Mouse (Mus musculus) gastrocnemius, postnatal 25 days (tissue): ENCODE measurements around the gene Zp1. TPM values are rescaled to one million over a fixed set of nuclear protein-coding genes. Genes with fewer than 3 reads are reported as not detected.

ENCODE experiments used
- DNase-seq: peaks from one replicate; pipeline ENCODE4 v3.0.0; 2022
- total RNA-seq, 2 experiments: library from RNA; stranded (reverse); gene quantifications; 1 replicate in 1 of 2; 2 replicates in 1 of 2; pipeline ENCODE4 v1.2.3; 2021

Zp1 gene
- total RNA-seq, 2 experiments from 2014 or later = not detected

GRCm38 (mm10) chr19:10878201-10878837 is 42.1 kb downstream of the Zp1 start:
- DNase-seq = no peak

- DNase-seq = no peak
These were observed 49.0 kb downstream of the Zp1 start for GRCm38 (mm10) chr19:10871328-10871961.

GRCm38 (mm10) chr19:10870676-10871075 is 49.8 kb downstream of the Zp1 start:
- DNase-seq = no peak

GRCm38 (mm10) chr19:10869886-10870527 is 50.4 kb downstream of the Zp1 start, which contains the start of gene Tmem132a:
Gene Tmem132a (minus strand): TSS chr19:10869940.
- DNase-seq = no peak

GRCm38 (mm10) chr19:10869241-10869885 is 51.1 kb downstream of the Zp1 start:
- peak; percentile 66 for DNase-seq

GRCm38 (mm10) chr19:10868623-10869141 is 51.8 kb downstream of the Zp1 start:
- DNase-seq = no peak

GRCm38 (mm10) chr19:10867946-10868622 is 52.3 kb downstream of the Zp1 start:
- DNase-seq = no peak

- no peak for DNase-seq
These were observed 54.1 kb downstream of the Zp1 start for GRCm38 (mm10) chr19:10866351-10866750.

Other genes starting within 250 kb of the Zp1 start
- gene Pga5, start 242.6 kb downstream of the Zp1 start, total RNA-seq = not detected
- 10 to 100 TPM; 23.9 to 26.2 TPM for gene Vps37c, start 231.9 kb downstream of the Zp1 start, total RNA-seq
- under 1 TPM in 1 of 2 experiments, not detected in 1; 0.19 TPM for gene Cd5, start 181.6 kb downstream of the Zp1 start, total RNA-seq
- under 1 TPM in 1 of 2 experiments, not detected in 1; 0.13 TPM for gene Cd6, start 90.6 kb downstream of the Zp1 start, total RNA-seq
- gene Slc15a3, start 80.9 kb downstream of the Zp1 start, total RNA-seq = under 1 TPM; 0.38 to 0.67 TPM
- 1 to 10 TPM; 5.8 to 8.4 TPM for gene Tmem132a, start 50.7 kb downstream of the Zp1 start, total RNA-seq
- 100 to 1,000 TPM; 190 to 210 TPM for gene Tmem109, start 38.6 kb downstream of the Zp1 start, total RNA-seq
- gene Prpf19, start 25.4 kb downstream of the Zp1 start, total RNA-seq = 100 to 1,000 TPM; 149 to 172 TPM
- gene Ptgdr2, start 16.5 kb upstream of the Zp1 start, total RNA-seq = not detected
- 10 to 100 TPM; 10.5 to 15.5 TPM for gene Ccdc86, start 28.6 kb upstream of the Zp1 start, total RNA-seq
- gene Ms4a10, start 54.0 kb upstream of the Zp1 start, total RNA-seq = not detected
- gene Ms4a15, start 72.6 kb upstream of the Zp1 start, total RNA-seq = not detected
- gene Ms4a18, start 97.4 kb upstream of the Zp1 start, total RNA-seq = not detected
- gene Ms4a8a, start 160.5 kb upstream of the Zp1 start, total RNA-seq = under 1 TPM; 0.33 to 0.88 TPM
- gene 1700017D01Rik, start 210.2 kb upstream of the Zp1 start, total RNA-seq = not detected
- not detected for gene 1700025F22Rik, start 244.7 kb upstream of the Zp1 start, total RNA-seq